Mouse (Mus musculus): Measurements from ENCODE around the gene Ergic1.

The Ergic1 gene

DNA sequence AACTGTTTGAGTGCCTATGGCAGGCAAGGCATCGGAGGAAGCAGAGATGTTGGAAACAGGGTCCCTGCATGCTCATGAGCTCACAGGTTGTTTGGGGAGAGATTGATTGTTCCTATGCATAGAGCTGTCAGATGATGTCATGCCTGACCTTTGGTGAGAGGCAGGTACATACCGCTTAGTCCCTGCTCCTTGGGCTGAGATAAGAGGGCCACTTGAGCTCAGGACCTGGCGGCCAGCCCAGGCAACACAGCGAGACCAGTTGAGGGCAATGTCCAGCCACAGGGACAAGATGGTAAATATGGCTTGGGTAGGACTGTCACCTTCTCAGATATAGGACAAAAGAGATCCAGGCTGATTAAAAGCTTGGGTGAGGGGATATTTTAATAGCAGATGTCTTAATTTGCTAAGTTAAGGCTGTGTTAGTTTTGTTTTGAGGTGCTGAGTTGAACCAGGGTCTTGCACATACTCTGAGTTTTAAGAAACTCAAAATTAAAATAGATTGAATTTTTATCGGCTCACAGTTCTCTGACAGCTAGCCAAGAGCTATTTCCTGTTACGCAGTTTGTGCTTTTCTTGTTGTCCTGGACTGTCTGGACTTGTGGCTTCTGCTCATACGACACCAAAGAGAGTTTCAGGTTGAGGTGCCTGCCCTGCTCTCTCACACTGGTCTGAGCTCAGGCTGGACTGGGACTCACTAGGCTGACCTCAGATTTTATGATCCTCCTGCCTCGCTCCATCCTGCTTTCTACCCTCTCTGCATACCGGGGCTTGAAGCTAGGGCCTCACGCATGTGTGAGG, 138.7 kb downstream of the Ergic1 start:
- no peak for DNase-seq (ENCODE audit: low spot score in 2 of 2)

DNA sequence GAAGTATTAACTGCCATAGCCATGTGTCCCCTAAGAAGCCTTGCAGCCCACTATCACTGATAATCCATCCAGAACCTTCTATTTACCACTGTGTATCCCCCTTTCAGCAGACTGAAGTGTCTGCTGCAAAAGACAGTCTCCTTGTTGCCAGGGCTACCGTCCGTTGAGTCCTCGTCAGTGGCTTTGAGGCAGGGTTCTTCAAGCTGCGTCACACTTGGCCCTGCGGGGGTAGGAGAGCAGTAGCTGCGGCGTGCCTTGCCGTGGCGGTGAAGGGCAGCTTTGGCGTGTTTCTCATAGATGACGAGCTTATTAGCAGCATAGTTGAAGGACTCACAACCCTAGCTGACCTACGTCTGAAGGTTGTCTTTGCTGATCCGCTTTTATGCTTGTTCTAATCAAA, 140.3 kb downstream of the Ergic1 start:
- no peak for DNase-seq (ENCODE audit: low spot score in 2 of 2)

DNA sequence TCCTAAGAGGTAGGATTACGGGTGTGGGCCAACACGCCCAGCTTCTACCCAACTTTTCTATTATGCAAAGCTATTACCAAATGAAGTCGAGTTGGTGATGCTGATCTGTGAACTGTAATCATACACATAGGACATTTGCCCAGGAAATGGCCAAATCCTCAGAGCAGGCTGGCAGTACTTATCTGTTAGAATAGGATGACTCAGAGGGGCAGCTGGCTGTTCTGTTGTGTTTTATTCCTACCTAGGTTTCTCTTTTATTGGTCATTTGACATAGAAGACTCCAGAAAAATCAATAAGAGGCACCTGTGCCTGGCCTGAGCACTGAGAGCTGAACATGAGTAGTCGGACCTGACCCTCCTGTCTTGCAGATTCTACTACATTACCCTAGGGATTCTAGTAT, 141.3 kb downstream of the Ergic1 start:
- no peak for DNase-seq (ENCODE audit: low spot score in 2 of 2)

DNA sequence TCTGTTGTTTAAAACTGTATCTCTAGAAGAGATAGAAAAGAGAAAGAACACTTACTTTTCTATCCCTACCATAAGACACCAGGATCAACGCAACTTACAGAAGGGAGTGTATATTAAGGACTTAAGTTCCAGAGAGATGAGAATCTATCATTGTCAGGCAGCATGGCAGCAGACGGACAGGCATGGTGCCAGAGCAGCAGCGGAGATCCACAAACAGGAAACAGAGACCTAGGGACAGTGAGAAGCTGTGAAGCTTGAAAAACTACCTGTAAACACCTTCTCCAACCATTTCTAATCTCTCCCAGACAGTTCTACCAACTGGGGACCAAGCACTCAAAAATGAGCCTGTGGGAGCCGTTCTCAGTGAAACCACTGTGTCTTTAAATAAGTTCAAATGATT, 142.4 kb downstream of the Ergic1 start:
- no peak for DNase-seq (ENCODE audit: low spot score in 2 of 2)

DNA sequence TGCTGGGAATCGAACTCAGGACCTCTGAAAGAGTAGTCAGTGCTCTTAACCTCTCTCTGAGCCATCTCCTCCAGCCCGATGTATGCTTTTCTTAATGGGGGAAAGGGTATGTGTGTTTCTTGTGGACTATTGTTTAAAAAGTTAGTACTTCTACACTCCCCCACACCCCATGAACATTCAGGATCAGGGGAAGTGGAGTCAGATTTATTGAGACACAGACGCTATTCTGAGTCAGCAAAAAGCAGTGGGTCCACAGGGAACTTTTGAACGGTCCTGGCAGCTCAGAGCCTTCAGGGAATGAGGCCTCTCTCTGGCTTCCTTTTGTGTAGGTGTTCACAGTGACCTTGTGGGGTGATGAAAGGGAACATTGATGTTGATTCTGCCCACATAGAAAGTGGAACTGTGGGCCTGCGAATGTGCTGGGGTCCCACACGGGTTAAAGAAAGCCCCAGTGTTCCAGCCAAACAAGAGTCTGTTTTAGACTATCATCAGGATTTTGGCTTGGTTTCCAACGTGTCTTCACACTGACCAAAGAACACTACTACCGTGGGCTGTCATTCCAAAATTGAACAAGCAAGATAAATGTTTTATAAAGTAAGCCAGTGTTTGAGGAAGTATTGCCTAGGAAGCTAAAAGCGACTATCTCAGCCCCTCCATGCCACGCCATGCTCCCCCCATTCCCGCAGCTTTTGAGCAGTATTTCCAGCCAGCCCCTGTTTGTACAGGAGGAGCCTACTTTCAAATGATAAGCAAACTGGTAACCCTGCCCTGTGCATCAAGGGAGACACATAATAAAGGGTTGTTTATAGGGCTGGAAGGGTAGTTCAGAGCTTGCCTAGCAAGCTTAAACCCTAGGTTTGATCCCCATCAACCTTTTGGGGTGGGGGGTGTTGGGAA, 144.4 kb downstream of the Ergic1 start:
- DNase-seq (ENCODE audit: low spot score in 2 of 2), result no peak

All from frontal cortex, postnatal 10 days (tissue).